Mouse (Mus musculus) megakaryocyte progenitor cell, adult 5-6 weeks (primary cell): ENCODE data around the gene Ankrd16. TPM values are rescaled to one million over a fixed set of nuclear protein-coding genes. Genes with fewer than 3 reads are reported as not detected.

ENCODE experiments used
- ATAC-seq: replicated peaks from 2 replicates; pipeline ENCODE4 v1.8.0; 2016; ENCODE audit warnings: mild to moderate bottlenecking, moderate TSS enrichment, inconsistent platforms; ENCODE audit not compliant: poor library complexity
- total RNA-seq, 2 experiments: library from RNA; stranded (forward) in 1 of 2; stranded (reverse) in 1 of 2; fragments of 157-497, 149-512 nt in 1 of 2; fragments of 200-1000 nt in 1 of 2; gene quantifications; 2 replicates each; pipeline versions ENCODE4 v1.2.3 to v1.2.4; 2015 to 2017

Ankrd16 gene
- total RNA-seq (2015), result 36.5 and 37.6 TPM in 2 replicates
- total RNA-seq (2017), result 17.2 and 27.4 TPM in 2 replicates

DNA sequence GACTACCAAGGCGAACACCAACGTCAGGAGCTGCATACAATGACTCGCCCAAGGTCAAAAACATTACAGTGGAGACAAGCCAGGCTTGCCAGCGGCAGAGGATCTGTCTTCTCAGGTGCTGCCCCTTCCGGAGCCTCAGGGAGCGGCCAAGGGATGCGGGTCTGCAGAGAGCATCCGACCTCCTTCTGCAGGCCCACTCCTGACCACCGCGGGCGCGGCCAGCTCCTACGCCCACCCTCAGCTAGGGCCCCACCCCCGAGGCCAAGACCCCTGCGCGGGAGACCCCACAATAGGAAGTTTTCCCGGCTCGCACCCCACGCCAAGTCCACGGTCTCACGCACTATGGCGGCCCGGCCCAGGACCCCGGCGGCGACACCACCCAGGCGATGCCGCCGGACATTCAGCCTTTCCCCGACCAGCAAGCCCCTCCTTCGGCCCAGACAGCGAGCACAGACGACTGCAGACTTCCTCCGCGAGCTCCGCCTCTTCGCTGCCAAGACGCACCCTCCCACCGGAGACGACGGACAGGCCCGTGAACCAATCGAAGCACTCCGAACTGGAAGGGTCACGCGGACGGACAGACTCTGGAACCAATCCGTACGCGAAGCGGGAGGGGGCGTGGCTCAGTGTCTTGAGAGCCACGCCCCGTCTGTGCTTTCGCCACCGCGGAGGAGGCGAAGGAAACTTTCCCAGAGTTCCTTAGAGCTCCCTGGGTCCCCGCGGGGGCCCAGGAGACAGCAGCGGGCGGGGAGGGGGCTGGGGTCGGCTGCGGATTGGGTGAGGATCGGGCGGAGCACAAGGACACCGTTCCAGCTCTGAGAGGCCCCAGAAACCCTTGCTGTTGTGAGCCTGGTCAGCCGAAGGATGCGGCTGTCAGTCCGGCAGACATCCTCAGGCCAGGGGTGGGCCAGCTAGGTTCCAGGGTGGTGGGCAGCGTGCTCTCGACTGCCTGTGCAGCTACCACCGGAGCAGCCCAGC, at the start of gene Ankrd16, which contains the start of gene Fbh1:
Ankrd16 (plus strand) TSS at position 786 of the 978 bp plus-strand sequence.
Fbh1 (minus strand) TSS at position 492 of the 978 bp plus-strand sequence.
- peak; percentile 89 for ATAC-seq

DNA sequence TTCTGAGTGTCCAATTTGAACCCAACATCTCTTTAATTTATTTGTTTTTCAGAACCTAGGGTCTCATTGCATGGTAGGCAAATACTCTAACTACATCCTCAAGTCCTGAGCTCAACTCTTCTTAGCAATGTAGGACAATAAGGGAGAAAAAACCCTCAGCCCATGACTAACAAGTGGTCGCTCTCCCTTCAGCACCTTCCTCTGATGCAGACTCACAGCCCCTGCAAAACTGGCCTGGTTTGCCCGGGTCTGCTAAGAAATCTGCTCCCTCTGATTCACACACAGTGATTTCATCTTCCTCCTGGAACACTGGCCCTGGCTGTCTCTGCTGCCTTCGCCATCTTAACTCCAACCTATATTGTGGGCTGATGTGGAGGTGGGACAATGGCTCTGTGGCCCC, 48.6 kb upstream of the Ankrd16 start:
- ATAC-seq, result no peak

- ATAC-seq, result no peak
These were observed 44.7 kb upstream of the Ankrd16 start for GRCm38 (mm10) chr2:11732978-11733377.

DNA sequence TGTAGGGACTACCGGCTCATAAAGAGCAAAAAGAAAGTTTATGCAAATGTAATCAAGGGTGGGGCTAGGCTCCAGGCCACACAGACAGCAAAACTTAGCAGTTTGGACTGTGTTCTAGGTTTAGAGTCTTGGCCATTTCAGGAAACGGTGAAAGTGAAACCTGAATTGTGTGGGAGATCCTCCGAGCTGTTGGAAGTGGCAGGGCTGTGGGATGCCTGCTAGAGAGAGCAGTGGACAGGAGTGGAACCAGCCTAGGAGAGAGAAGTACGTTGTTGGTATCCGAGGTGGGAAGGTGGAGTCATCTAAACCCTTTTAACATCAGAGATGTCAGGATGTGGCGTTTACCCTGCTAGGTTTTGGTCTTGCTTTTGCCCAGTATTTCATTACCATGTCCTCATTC, 41.8 kb upstream of the Ankrd16 start:
- ATAC-seq, result no peak

- ATAC-seq, result no peak
These were observed 38.9 kb upstream of the Ankrd16 start for GRCm38 (mm10) chr2:11738794-11739193.

DNA sequence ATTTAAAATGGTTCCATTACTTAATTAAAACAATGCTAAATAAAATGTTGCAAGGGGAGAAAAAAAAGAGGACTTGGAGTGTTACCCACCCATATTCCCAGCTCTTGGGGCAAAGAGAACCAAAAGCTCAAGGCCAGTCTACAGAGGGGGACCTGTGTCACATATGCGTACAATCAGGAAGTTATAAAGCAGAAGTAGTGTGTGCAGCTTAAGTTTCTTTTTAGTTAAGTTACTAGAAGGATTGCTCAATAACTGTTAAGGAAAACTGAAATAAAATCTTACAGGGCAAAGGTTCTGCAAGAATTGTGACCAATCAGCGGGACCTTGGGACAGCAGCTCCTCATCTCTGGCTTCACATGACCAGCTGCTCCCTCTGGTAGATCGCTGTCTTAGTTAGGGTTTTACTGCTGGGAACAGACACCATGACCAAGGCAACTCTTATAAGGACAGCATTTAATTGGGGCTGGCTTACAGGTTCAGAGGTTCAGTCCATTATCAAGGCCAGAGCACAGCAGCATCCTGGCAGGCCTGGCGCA, 38.1 kb upstream of the Ankrd16 start:
- peak; percentile 97 for ATAC-seq

DNA sequence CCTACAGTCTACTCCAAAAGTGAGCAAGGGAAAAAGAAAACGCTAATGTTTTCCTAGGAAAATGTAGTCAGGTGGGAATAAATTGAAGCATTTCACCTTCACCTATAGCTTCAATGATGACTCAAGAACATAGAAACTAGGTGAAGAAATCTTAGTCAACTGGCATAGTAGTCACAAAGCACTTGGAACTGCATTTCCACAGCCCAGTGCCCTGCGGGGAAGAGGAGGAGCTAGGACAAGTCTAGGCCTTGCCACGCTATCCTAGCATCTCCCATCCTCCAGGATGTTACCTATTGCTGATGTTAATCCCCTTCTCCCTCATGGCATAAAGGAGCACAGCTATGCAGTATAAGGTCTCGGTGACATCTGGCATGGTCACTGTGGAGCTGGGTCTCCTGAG, 15.1 kb upstream of the Ankrd16 start:
- no peak for ATAC-seq

- no peak for ATAC-seq
These were observed 12.0 kb upstream of the Ankrd16 start for GRCm38 (mm10) chr2:11765694-11766093.

DNA sequence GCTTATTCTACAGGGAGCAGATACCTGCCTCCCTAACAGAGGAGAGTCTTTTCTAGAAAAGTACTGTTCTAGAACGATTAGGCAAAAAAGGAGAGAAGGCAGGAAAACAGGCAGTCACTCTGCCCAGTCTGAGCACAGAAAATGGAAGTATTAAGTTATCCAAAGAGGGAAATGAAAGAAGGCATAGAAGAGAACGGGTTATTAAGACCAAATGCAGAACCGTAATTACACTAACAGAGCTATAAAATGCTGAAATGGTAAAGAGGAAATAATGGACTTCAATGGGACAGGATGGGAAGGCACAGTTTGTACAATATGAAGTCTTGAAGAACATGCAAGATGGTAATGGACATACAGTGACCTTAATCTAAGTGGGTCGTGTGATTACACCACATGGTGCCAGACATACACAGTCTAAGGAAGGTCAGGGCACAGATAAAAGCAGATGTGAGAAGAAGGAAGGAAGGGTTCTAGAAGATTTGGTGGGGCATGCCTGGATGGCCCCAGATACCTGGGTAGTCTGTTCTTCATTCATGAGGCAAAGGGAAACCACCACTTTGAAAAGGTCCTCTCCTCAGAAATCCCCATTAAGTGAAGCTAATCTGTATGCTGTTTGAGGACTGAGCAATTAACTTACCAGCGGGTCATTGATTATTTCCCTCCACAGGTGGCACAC, 11.1 kb upstream of the Ankrd16 start:
- ATAC-seq, result peak; percentile 64

DNA sequence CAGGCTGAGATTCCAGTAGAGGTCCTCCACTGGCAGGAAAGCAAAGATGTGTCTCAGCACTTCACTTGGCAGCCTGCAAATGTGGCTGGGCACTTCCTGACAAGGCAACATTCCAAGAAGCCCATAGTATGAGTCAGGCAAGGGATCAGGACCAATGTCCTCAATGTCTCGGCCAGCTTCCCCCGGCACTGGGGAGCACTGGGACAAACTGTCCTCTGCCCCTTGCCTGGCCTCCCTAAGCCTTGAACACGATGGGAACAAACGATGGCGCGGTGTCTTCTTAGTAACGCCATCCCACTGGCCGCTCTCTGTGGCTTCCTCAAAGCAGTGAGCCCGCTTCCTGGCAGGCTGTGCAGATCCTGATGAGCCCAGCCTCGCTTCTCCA, 10.5 kb upstream of the Ankrd16 start:
- ATAC-seq, result no peak

DNA sequence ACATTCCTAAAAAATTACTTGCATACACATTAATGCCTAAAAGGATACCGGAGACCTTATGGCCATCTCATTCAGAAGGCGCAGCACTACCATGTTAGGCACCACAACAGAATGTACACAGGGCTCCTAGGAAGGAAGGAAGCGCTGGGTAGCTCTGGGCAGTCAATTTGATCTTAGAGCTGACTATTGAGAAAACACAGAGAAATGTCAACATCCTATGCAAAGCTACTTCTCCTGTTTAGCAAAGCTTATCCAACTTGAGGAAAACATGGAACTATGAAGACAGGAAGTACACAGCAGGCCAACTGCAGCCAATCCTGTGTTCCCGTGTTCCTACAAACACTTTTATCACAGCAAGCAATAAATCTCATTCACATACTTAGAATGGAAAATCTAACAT, 6.0 kb upstream of the Ankrd16 start:
- ATAC-seq, result peak; percentile 55

DNA sequence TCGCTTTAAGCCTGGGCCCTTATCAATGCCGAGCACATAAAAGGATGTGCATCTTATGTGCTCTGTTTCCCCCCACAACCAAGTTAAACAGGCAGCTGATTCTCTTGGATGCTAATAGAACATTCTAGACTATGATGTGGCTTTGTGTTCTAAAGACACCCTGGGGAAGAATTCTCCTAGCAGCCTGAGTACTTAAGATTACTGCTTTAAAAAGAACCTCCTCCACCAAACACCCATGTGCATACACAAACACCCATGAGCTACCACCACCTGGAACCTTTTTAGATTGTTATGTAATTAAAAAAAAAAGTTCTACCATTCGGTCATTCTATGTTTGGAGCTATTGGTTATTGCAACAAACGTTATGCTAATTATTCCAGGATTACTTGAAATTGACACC, 5.3 kb upstream of the Ankrd16 start:
- ATAC-seq, result no peak

GRCm38 (mm10) chr2:11774426-11774825, 3.2 kb upstream of the Ankrd16 start:
- no peak for ATAC-seq

GRCm38 (mm10) chr2:11775121-11775520, 2.6 kb upstream of the Ankrd16 start:
- ATAC-seq, result no peak

DNA sequence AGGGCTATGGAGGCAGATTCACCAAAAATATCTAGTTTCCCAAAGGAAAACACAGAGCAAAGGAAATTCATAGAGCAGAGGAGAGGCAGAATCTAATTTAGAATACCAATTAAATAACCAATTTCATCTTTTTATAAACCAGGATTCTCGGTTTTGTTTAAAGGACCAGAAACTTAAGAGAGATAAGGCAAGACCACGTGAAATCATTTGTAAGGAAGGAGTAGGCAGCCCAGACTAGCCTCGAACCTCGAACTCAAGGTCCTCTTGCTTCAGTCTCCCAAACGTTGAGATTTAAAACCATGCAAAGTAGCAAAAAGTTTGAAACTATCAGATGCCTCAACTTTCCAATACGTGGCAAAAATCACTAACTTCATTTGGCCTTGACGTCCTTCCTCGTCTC, 1.3 kb upstream of the Ankrd16 start:
- ATAC-seq, result no peak

- peak; percentile 71 for ATAC-seq
These were observed 579 bp downstream of the Ankrd16 start for GRCm38 (mm10) chr2:11778087-11778823.

DNA sequence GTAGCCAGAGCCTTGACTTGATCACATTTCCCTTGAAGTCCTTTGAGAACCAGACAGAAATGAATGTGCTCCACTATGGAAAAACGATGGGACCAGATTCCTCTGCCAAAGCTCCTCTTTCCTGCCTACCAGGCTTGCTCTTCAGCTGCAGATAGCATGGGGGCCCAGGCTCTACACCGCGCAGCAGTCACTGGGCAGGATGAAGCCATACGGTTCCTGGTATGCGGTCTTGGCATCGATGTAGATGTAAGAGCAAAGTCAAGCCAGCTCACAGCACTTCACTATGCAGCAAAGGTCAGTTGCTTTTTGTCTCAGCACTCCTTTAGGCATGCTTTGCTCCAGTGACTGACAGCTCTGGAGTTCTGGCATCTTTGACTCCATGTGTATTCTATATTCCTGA, 6.5 kb downstream of the Ankrd16 start:
- ATAC-seq, result no peak

GRCm38 (mm10) chr2:11794668-11795067, 17.0 kb downstream of the Ankrd16 start:
- 0 out of 2 replicates have a peak, but pooled peaks have one; percentile 37 for ATAC-seq

- ATAC-seq, result 0 out of 2 replicates have a peak, but pooled peaks have one; percentile 4
These were observed 20.3 kb downstream of the Ankrd16 start for GRCm38 (mm10) chr2:11797930-11798364.

- ATAC-seq, result no peak
These were observed 23.7 kb downstream of the Ankrd16 start for GRCm38 (mm10) chr2:11801299-11801930.
